Mouse (Mus musculus): ENCODE results near the gene Dcxr. TPM values are rescaled to one million over a fixed set of nuclear protein-coding genes. Genes with fewer than 3 reads are reported as not detected.
"Not testable (repeated sequence)": the region's sequence is repeated elsewhere in the genome, so short reads cannot be mapped to it uniquely, and the experiment has no call there.

The Dcxr gene
- total RNA-seq, 2 experiments from 2014 or later = 3.1 to 5.8 TPM

DNA sequence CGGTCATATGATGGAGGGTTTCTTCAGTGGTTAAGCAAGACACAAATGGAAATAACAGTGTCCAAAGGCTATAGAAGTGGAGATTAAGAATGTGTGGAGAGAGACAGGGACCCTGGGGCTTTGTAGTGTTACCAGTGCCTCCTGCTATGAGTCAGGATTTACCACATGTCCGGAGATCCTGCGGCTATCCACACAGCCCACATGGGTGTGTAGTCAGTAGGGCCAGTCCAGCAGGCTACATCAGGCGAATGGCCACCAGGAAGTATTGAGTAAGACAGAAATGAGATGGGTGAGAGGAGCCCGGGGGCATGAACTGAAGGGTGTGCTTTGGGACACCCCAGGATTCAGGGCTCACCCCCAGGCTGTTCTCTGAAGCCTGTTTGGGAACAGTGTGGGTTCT lies 44.4 kb downstream of the Dcxr start:
- no peak for DNase-seq
- intact Hi-C loops (cut with DNase I) = no loop called here

DNA sequence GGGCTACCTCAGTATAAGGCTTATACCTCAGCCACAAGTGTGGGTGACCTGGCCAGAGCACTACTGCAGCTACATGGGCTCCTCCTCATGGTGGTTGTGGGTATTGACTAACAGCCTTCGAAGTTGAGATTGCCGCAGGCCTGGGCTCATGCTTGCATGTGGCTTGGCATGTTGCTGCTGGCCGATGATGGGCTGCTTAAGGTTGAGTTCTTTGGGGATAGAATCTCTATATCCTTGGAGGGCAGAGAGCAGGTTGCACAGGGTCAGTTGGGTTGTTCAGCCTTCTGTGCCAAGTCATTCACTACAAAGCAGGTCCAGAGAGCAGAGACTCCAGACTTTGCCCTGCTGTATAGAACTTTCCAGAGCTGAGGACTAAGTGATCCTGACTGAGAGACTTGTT lies 47.2 kb downstream of the Dcxr start:
- intact Hi-C loops (cut with DNase I) = no loop called here
- DNase-seq = peak; percentile 30 to 49

DNA sequence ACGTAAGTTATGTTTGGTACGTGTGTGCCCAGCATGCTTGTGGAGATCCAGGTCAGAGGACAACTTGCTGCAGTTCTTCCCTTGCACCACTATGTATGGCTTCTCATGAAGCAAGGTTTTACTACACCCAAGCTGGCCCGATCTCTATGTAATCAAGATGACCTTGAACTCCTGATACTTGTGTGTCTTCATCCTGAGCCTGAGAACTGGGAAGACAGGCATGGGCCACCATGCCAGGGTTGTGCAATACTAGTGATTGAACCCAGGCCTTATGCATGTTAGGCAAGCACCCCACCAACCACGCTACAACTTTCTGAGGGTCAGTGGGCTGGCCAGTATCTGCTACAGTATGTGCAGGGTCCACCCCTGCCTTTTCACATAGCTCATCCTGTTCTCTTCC lies 50.1 kb downstream of the Dcxr start:
- no peak for DNase-seq
- intact Hi-C loops (cut with DNase I) = no loop called here

DNA sequence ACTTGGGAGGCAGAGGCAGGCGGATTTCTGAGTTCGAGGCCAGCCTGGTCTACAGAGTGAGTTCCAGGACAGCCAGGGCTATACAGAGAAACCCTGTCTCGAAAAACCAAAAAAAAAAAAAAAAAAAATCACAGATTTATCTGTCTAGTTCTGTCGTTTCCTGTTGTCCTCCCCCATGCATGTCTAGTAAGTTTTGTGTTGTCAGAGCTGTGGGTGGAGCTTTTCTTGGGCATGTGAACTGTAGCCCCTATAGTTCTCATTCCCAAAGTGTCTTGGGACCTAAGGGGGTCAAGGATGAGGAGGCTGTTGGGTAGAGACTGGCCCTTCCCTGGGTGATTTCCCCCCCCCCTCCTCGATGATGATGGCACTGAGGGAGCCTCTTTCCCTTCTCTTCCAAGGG lies 51.2 kb downstream of the Dcxr start:
- not testable (repeated sequence) for DNase-seq
- intact Hi-C loops (cut with DNase I) = loop anchor here (2.0 kb wide), 1 partner anchor 51 kb away; the partner anchor contains the start of gene Sirt7

Other genes with a start within 250 kb of the Dcxr start
- 100 to 1,000 TPM; 222 to 244 TPM for gene Mrpl12, start 242.7 kb downstream of the Dcxr start, total RNA-seq (2021)
- gene Slc25a10, start 235.4 kb downstream of the Dcxr start, total RNA-seq (2021) = 10 to 100 TPM; 14.1 to 15.9 TPM
- gene Gcgr, start 196.6 kb downstream of the Dcxr start, total RNA-seq (2021) = 1 to 10 TPM; 1.7 to 2.4 TPM
- gene Mcrip1, start 177.6 kb downstream of the Dcxr start, total RNA-seq (2021) = 10 to 100 TPM; 53.5 to 58.1 TPM
- under 1 TPM in 1 of 2 experiments, not detected in 1; 0.39 TPM for gene Ppp1r27, start 176.1 kb downstream of the Dcxr start, total RNA-seq (2021)
- gene P4hb, start 154.0 kb downstream of the Dcxr start, total RNA-seq (2021) = 100 to 1,000 TPM; 238 to 247 TPM
- 100 to 1,000 TPM; 164 to 180 TPM for gene Arhgdia, start 145.7 kb downstream of the Dcxr start, total RNA-seq (2021)
- gene Alyref, start 128.9 kb downstream of the Dcxr start, total RNA-seq (2021) = 10 to 100 TPM; 57.8 to 59.9 TPM
- gene Anapc11, start 128.9 kb downstream of the Dcxr start, total RNA-seq (2021) = 10 to 100 TPM; 86.2 to 87.5 TPM
- gene Npb, start 118.8 kb downstream of the Dcxr start, total RNA-seq (2021) = not detected
- 10 to 100 TPM; 47.7 to 49.4 TPM for gene Pcyt2, start 109.3 kb downstream of the Dcxr start, total RNA-seq (2021)
- 10 to 100 TPM; 10.8 to 12.3 TPM for gene Sirt7, start 102.0 kb downstream of the Dcxr start, total RNA-seq (2021)
- gene Mafg, start 93.7 kb downstream of the Dcxr start, total RNA-seq (2021) = 10 to 100 TPM; 33.7 to 41.0 TPM
- gene Pycr1, start 83.5 kb downstream of the Dcxr start, total RNA-seq (2021) = 1 to 10 TPM; 1.9 to 2.1 TPM
- 10 to 100 TPM; 51.4 to 58.5 TPM for gene Myadml2, start 79.1 kb downstream of the Dcxr start, total RNA-seq (2021)
- under 1 TPM in 1 of 2 experiments, not detected in 1; 0.27 TPM for gene Notum, start 66.1 kb downstream of the Dcxr start, total RNA-seq (2021)
- gene Aspscr1, start 54.3 kb downstream of the Dcxr start, total RNA-seq (2021) = 10 to 100 TPM; 35.0 to 37.9 TPM
- 10 to 100 TPM; 35.4 to 36.4 TPM for gene Cenpx, start 13.5 kb downstream of the Dcxr start, total RNA-seq (2021)
- 10 to 100 TPM in 1 of 2 experiments, 1 to 10 TPM in 1; 9.2 to 10.9 TPM for gene Lrrc45, start 13.4 kb downstream of the Dcxr start, total RNA-seq (2021)
- 1 to 10 TPM; 1.3 to 1.6 TPM for gene Rac3, start 5.8 kb downstream of the Dcxr start, total RNA-seq (2021)
- gene Cbr2, start 4.8 kb upstream of the Dcxr start, total RNA-seq (2021) = 10 to 100 TPM; 18.6 to 53.1 TPM
- 10 to 100 TPM; 23.8 to 68.1 TPM for gene Hmga1b, start 35.5 kb upstream of the Dcxr start, total RNA-seq (2021)
- gene Rfng, start 56.9 kb upstream of the Dcxr start, total RNA-seq (2021) = 10 to 100 TPM; 11.8 to 12.0 TPM
- 10 to 100 TPM; 56.9 to 57.5 TPM for gene Gps1, start 57.0 kb upstream of the Dcxr start, total RNA-seq (2021)
- gene Dus1l, start 69.1 kb upstream of the Dcxr start, total RNA-seq (2021) = 10 to 100 TPM; 31.2 to 34.1 TPM
- gene Fasn, start 97.3 kb upstream of the Dcxr start, total RNA-seq (2021) = 10 to 100 TPM; 23.0 to 23.2 TPM
- 1 to 10 TPM; 1.2 to 1.6 TPM for gene Ccdc57, start 205.6 kb upstream of the Dcxr start, total RNA-seq (2021)
- gene Slc16a3, start 221.2 kb upstream of the Dcxr start, total RNA-seq (2021) = 1 to 10 TPM; 1.9 to 2.2 TPM